ENCODE assay signal across 14 mouse cellular contexts in genomic region chr12:35246226-35247014, GRCm38 (mm10).
DNase-seq lines count a peak whose midpoint lies in the region; ATAC-seq and TF ChIP-seq lines count a peak whose summit lies in the region.
"Had no signal": no experiment of that assay in that cellular context is flagged by ENCODE, and none has a peak within 500 bp of the region (broad histone marks: within the 10 kb centered on the region; RNA-seq: fewer than 3 reads in every experiment).

No protein-coding gene starts in this region.

- 0 out of 2 replicates have a peak, but pooled peaks cover 2% of the 10 kb centered on the region for H3K4me1 ChIP-seq in limb, embryonic 15.5 days
- H3K4me1 ChIP-seq: embryonic facial prominence, embryonic 13.5 days; forebrain, embryonic 13.5 days; intestine, embryonic 15.5 days; liver, embryonic 13.5 days had no signal

- H3K9ac ChIP-seq in limb, embryonic 15.5 days: no peak overlapping the region
- H3K9ac ChIP-seq: embryonic facial prominence, embryonic 13.5 days; forebrain, embryonic 13.5 days; intestine, embryonic 15.5 days; liver, embryonic 13.5 days had no signal

- peak; percentile 14 for DNase-seq in right cerebral cortex, adult 18-20 months
- DNase-seq in right cerebral cortex, postnatal 4 days: no peak
- peak; percentile 85 for DNase-seq in Patski (ENCODE audit: low read depth, low spot score)
- DNase-seq in layer of hippocampus, postnatal 25 days (ENCODE audit: extremely low spot score in 1 of 2, low spot score in 1 of 2): no peak
- DNase-seq in spleen, postnatal 4 days (ENCODE audit: low spot score in 2 of 2): no peak
- DNase-seq: adrenal gland, postnatal 36 days; gastrocnemius, postnatal 25 days; liver, embryonic 13.5 days had no signal

- 44% methylated on average over 5 of the region's 5 CpGs for WGBS in limb, embryonic 15.5 days

- no peaks in the 10 kb centered on the region for H3K9me3 ChIP-seq in limb, embryonic 15.5 days
- H3K9me3 ChIP-seq: embryonic facial prominence, embryonic 13.5 days; forebrain, embryonic 13.5 days; intestine, embryonic 15.5 days; liver, embryonic 13.5 days had no signal

- in situ Hi-C loops in Patski (cut with MboI; ENCODE audit: low pct_unique_long_range_greater_than_20kb): no loop called here

- no peak overlapping the region for H3K4me3 ChIP-seq in limb, embryonic 15.5 days
- H3K4me3 ChIP-seq: embryonic facial prominence, embryonic 13.5 days; forebrain, embryonic 13.5 days; intestine, embryonic 15.5 days; layer of hippocampus, adult 2 months; liver, embryonic 13.5 days had no signal

- POLR2A ChIA-PET in Patski (lab: Charles Lee): no interaction called here

- 0 out of 2 replicates have a peak overlapping the region, but pooled peaks have one; percentile 33 for H3K27ac ChIP-seq in limb, embryonic 15.5 days
- H3K27ac ChIP-seq: embryonic facial prominence, embryonic 13.5 days; forebrain, embryonic 13.5 days; intestine, embryonic 15.5 days; layer of hippocampus, adult 2 months; liver, embryonic 13.5 days had no signal

- CTCF ChIA-PET in Patski (lab: Charles Lee): interaction anchor here (1.2 to 2.0 kb wide), 6 partner anchors 13 to 53 kb away, joined by 3 to 8 read pairs (median 4); no protein-coding TSS in a partner anchor

- no peak overlapping the region for H3K4me2 ChIP-seq in limb, embryonic 15.5 days
- H3K4me2 ChIP-seq: embryonic facial prominence, embryonic 13.5 days; forebrain, embryonic 13.5 days; intestine, embryonic 15.5 days; liver, embryonic 13.5 days had no signal

- H3K36me3 ChIP-seq in limb, embryonic 15.5 days: no peaks in the 10 kb centered on the region
- H3K36me3 ChIP-seq: embryonic facial prominence, embryonic 13.5 days; intestine, embryonic 15.5 days; liver, embryonic 13.5 days had no signal

- peak; percentile 83 for ATAC-seq in Patski
- peak; percentile 63; the same call in 1 of the 2 replicates for ATAC-seq in limb, embryonic 15.5 days (ENCODE audit: insufficient number of reproducible peaks, low FRiP score, low TSS enrichment, low read depth)
- ATAC-seq in monocyte, adult 5-6 weeks (replicated peaks; ENCODE audit: insufficient number of reproducible peaks, low FRiP score, low TSS enrichment, poor library complexity, severe bottlenecking): 0 out of 2 replicates have a peak, but pooled peaks have one; percentile 17
- ATAC-seq: forebrain, embryonic 13.5 days; intestine, embryonic 15.5 days had no signal

- no peaks in the 10 kb centered on the region for H3K27me3 ChIP-seq in Patski
- no peaks in the 10 kb centered on the region for H3K27me3 ChIP-seq in limb, embryonic 15.5 days
- H3K27me3 ChIP-seq: embryonic facial prominence, embryonic 13.5 days; forebrain, embryonic 13.5 days; intestine, embryonic 15.5 days; liver, embryonic 13.5 days had no signal

- no peak for TF ChIP-seq CTCF in Patski (IDR thresholded peaks at IDR 0.05)

Comparison
In these comparisons a context has a peak if more than half of its experiments do, and no peak if none do; other contexts are left out.
1. DNase-seq: peak in right cerebral cortex, adult 18-20 months (single experiment) and Patski (single experiment); none in right cerebral cortex, postnatal 4 days (single experiment), layer of hippocampus, postnatal 25 days (0 of 2) and spleen, postnatal 4 days (0 of 2).
2. ATAC-seq: peak in every context shown above with its lines; median percentile 83 in Patski; 63 in limb, embryonic 15.5 days; 17 in monocyte, adult 5-6 weeks.